Mouse (Mus musculus) thymus, adult 2 months (tissue): ENCODE data around the gene Mrps27.

Source experiments
- CTCF ChIP-seq: fragments of 200-500 bp; IDR thresholded peaks from 2 replicates; pipeline ENCODE4 v1.5.1; 2012; ENCODE audit warnings: mild to moderate bottlenecking, control low read depth, low read length, moderate library complexity, borderline replicate concordance; ENCODE audit not compliant: control insufficient read depth, poor library complexity, insufficient read depth; ENCODE audit errors: extremely low read depth
- POLR2A ChIP-seq: fragments of 200-500 bp; IDR thresholded peaks from 2 replicates; pipeline ENCODE4 v1.6.1; 2012; ENCODE audit warnings: mild to moderate bottlenecking, low read length, control low read depth, moderate library complexity; ENCODE audit not compliant: control insufficient read depth, poor library complexity, insufficient read depth; ENCODE audit errors: extremely low read depth

GRCm38 (mm10) chr13:99351186-99351585 lies 6.6 kb downstream of the Mrps27 start:
- TF ChIP-seq CTCF, result no peak
- no peak for TF ChIP-seq POLR2A
